Mouse (Mus musculus) retina, postnatal 7 days (tissue): ENCODE measurements around the gene Pagr1b.

Experiments used
- DNase-seq: peaks from one replicate; pipeline ENCODE4 v3.0.0-alpha.2; 2012; ENCODE audit warnings: low read depth, low spot score

The Pagr1b gene

GRCm38 (mm10) chr7:127016481-127016485 lies at the start of gene Pagr1b:
Gene Pagr1b, minus strand, starts transcription at chr7:127016484.
- DNase-seq, result no peak

DNA sequence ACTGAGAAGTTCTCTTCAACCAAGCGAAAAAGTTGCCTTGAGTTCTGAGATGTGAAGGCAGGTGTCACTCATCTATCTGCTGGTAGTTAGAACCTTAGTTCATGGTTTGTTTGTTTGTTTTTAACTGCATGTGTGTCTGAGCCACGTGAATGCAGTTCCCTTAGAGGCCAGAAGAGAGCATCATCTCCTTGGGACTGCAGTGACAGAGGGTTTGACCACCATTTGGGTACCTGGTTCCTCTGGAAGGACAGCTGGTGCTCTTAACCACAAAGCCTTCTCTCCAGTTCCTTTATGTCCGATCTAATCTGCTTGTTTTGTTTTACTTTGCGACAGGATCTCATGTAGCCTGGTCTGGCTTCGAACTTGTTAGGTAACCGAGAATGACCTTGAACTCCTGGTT lies 49.3 kb upstream of the Pagr1b start:
- no peak for DNase-seq

DNA sequence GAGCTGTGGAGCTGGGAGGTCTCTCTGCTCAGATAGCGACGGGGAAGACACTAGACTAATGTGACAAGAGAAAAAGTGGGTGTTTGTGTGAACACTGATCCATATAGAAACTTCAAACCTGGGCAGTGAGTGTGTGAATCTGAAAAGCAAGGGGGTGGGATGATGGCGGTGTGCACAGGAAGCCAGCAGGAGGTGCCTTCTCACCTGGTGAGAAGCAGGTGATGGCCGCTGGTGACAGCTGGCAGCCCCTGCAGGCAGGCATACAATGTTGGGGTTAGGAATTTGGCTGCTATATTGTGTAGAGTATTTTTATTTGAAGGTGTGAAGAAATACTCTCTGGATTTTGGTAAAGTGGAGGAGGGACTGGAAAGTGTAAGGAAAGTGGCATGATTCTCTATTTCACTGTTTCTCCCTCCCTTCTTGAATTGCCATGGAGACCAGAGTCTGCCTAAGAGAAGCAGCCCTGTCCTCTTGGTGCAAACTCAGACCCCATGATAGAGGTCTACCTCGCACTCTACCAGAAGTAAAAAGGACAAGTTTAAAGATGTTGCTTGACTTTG lies 38.8 kb upstream of the Pagr1b start:
- no peak for DNase-seq

DNA sequence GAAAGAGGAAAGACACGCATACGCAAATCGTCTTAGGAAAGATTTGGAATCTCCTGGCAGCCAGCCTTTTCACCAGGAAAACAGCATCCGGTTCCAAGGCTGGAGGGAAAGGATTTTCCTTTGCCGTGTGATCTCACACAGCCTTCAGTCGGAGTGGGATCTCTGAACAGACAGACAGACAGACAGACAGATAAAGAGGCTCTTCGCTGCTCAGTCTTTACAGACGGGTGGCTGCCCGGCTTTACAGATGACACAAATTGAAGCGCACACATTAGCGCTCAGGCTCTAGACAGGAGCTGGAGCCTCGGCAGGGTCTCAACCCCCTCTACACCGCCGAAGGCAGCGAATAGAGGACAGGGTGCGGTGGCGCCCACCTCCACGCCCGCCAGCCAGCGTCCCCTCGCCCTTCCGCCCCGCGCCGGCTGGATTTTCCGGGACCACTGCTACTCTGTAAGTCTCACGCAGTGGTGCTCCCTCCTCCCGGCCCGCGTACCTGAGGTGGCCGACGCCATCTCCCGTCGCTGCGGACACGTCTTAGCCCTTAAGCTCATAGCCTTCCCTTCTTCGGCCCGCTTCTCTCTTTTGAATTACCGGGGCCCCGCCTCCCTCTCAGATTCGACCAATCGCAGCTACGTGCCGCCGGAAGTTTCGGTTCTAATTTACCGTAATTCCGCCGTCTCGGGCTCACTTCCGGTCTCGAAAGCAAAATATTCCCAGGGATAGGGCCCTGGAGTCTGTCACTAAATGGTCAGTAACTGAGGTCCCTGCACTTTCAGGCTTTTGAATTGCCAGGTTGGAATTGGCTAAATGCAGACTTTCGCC lies 25.8 kb upstream of the Pagr1b start, which contains the start of gene Kif22:
TSS of gene Kif22 (minus strand) at position 621 of the 822 bp plus-strand sequence.
- peak; percentile 82 for DNase-seq

- DNase-seq, result no peak
These were observed 15.0 kb upstream of the Pagr1b start for GRCm38 (mm10) chr7:127031244-127031643.

DNA sequence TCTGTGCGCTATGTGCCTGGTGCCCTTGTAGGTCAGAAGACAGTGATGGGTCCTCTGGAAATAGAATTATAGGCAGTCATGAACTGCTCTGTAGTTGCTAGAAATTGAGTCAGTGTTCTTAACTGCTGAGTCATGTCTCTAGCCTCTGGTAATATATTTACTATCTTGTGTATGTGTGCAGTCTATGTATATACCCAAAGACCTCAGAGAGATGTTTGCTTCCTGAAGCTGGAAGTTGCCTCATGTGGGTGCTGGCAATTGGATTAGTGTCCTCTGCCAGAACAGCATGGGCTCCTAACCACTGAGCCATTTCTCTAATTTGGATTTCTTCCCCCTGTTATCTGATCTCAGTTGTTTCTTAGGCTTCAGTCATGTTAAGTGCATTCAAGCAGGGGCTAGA lies 13.9 kb upstream of the Pagr1b start:
- no peak for DNase-seq

DNA sequence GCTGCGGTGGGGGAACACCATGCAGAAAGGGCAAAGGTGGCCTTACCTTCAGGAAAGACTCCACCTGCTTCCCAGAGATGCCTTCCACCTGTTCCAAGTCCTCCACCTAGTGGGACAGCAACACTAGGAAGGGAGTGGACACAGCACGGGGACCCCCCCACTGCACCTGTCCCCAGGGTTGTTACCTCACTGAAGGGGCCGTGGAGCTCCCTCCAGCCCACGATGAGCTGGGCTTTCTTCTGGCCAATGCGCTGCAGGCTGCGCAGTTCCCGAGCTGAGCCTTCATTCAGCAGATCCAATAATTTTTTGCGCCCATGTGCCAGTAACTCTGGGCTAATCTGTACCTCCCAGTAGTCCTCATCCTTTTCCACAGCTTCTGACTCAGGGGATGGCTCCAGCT lies 11.6 kb upstream of the Pagr1b start:
- no peak for DNase-seq

DNA sequence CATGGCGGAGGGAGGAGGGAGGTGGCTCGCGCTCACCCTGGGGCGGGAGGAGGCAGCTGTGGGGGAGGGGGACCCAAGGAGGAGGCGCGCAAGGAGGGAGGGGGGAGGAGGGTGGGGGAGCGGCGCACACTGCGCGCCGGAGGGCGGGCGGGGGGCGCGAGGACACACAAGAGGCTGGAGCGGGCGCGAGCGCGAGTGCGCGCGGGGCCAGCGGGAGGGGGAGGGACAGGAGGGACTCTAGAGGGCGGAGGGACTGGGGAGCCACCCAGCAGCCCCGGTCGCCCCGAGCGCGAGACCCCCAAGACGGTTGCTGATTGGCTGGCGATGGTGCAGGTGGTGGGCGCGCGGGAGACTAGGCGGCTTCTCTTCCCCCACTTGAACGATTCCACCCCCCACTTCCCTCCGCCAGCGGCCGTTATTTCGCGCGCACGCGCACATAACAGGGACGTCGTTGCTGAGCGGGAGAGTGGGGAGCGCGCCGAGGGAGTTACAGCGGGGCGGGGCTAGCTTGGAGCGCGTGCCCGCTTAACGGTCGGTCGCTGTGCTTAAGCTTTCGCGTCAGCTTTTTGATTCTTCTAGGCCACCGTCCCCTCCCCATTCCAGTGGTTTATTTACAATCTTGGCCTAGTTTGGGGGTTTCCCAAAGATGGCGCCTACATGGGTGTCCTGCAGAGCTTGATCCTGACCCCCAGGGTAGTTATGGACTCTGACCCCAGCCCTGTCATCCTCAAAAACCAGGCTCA lies 10.9 kb upstream of the Pagr1b start, which contains the start of gene Maz:
TSS of gene Maz (minus strand) at position 54 of the 743 bp plus-strand sequence.
- peak; percentile 98 for DNase-seq

GRCm38 (mm10) chr7:127026616-127026983 lies 10.3 kb upstream of the Pagr1b start:
- no peak for DNase-seq

DNA sequence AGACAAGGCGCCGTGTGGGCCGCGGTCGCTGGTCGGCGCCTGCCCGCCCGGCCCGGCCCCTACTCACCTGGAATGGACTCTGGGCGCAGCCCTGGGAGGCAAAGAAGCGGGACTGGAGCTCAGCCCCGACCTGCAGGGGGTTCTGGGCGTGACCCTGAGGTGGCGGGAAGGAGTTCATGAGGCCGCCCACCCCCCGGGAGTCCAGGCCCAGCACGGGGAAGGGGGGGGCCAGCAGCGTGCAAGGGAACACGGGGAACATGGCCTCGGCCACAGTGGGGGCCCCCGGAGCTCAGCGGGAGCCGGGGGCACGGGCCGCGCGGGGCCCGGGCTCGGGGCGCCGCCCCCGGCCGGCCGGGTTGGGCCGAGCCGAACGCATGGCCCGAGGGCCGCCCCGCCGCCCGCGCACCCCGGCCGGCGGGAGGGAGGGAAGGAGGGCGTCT lies 9.9 kb upstream of the Pagr1b start:
- DNase-seq, result no peak

DNA sequence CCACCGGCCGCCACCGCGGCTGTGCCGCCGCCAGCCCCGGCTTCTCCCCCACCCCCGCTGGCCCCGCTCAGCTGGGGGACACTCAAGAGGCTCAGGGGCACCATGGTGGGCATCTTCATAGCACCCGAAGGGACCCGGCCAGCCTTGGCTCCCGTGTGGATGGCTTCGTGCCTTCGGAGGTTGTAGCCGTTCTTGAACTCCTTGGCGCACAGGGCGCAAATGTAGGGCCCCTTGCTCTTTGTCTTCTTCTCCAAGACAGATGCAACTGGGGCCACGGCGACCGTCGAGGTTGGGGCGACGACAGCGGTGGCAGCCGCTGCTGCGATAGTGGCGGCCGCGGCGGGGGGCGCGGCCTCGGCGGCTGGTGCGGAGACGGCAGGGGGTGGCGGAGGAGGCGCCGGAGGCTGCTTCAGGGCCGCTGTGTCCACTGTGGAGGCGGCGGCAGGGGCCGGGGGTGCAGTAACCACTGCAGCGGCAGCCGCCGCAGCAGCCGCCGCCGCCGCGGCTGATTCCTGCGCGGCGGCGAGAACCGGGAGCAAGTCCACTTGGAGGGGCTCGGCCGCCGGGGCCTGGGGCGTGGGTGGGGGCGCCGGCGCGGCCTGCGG lies 9.4 kb upstream of the Pagr1b start:
- DNase-seq, result no peak

DNA sequence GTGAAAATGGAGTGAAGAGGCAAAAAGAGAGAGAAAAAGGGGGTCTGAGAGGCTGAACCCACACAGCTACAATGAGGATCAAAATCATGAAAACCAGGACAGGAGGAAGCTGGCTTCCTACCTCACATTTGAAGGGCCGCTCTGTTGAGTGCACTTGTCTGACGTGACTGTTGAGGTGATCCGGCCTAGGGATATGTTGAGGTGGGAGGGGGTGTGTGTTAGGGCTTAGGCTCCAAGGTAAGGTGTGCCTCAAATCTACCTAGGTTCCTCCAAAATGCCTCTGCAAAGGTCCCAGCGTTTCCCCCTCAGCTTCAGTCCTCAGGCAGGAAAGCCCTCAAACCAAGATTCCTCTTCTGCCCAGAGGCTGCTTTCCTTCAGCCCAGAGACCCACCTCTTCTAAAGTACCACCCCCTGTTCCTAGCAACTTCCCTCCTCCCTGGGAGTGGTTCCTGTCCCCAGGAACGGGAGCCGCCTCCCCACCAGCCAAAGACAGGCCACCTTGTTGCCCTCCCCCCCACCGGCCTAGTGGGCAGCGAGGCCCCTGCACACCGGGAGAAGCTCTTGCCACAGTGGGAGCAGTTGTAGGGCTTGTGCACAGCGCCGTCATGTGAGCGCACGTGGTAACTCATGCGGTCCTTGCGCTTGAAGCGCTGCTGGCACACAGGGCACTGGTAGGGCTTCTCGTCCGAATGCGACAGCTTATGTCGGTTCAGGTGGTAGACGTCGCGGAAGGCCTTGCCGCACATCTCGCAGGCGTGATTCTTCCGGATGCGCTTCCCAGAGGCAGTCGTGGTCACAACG lies 8.7 kb upstream of the Pagr1b start:
- DNase-seq, result peak; percentile 76

DNA sequence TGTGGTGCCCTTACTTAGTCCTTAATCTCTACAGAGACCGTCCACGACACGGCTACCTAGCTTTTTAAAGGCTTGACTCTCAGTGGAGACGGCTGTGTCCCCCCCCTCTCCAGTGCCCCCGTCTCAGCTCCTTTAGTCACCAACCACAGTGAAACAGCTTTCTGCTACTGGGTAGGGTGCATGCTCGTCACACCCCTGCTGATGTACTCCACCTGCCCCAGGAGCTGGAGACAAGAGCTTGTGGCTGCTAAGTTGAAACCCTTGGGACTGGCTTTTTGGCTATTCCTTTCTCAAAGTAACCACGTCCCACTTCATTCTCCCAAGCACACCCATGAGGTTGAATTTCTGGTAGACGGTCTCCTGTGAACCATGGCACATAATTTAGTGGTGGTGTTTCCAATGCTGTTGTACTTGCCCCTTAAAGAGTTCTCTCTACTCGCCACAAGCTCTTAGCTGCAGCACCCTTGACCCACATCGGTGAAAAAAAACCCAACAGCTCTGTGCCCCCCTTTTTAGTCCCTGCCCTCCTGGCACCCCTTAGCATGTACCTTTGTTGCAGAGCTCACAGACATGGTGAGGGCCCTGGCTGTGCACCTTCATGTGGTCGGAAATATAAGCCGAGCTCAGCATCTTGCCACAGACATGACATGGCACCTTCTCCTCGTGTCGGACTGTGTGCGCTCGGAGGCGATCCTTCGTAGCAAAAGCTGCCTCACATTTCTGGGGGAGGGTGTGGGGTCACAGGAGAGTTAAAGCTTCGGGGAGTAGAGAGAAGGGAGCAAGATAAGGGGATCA lies 7.8 kb upstream of the Pagr1b start:
- no peak for DNase-seq

DNA sequence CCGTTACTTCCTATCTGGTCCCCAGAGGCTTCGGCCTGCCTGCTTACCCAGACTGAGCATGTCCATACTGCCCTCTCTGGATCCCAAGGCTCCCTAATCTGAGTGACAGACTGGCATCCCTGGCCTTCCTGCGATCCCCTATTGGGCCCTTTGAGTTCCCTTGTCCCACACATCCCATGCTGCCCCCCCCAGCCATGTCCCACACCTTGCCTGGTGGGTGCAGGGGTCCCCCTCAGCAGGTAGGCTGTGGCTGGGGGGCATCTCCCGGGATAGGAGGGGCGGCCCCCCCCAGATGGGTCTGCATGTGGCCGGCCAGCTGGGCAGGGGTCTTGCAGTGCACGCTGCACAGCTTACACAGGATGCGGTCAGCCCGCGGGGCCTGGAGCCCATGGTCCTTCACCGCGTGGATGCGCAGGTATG lies 7.0 kb upstream of the Pagr1b start:
- DNase-seq, result no peak

GRCm38 (mm10) chr7:127022528-127023271 lies 6.4 kb upstream of the Pagr1b start:
- DNase-seq, result no peak

GRCm38 (mm10) chr7:127021563-127022527 lies 5.6 kb upstream of the Pagr1b start:
- DNase-seq, result no peak

- DNase-seq, result no peak
These were observed 4.7 kb upstream of the Pagr1b start, which contains the start of the genes Gm42742 and Prrt2 for GRCm38 (mm10) chr7:127020901-127021562. Gene Gm42742, minus strand, starts transcription at chr7:127021097. Gene Prrt2, minus strand, starts transcription at chr7:127021211.

DNA sequence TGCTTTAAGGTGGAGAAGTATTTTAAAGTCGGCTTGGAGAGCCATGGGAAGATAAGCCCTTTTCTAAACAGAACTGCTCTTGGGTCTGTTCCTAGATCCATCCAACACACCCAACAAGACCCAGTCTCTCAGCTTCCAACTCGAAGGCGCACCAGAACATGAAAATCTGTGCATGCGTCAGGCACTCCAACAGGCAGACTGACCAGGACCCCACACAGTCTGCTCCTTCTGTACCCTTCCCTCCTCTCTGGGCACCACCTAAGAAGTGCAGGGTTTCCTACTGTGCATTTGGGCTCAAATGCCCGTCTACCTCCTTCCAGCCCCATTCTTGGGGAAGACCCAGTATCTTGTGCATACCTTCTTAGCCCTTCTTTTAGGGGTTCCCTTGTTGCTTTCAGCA lies 4.2 kb upstream of the Pagr1b start:
- DNase-seq, result no peak

DNA sequence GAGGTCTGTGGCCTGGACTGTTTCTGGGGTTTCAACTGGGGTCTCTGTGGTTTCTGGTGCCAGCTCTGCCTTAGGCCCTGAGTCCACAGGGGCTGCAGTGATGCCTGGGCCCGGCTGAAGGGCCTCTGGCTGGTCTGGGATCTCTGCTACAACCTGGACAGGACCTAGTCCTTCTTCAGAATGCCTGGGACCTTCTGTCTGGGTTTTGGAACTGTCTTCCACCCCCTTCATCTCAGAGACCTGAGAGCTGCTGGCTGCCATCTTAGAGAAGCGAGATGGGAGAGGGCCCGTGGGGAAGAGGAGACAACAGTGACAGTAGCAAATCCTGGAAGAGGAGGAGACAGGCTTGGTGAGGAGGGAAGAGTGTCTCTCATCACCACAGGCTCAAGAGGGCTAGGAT lies 3.7 kb upstream of the Pagr1b start:
- DNase-seq, result no peak
